Mouse (Mus musculus) intestine, postnatal 0 days (tissue): ENCODE measurements at regions not wholly inside any gene's neighbourhood (a gene's known extent, or its start where the extent isn't known, plus 50 kb on each side); places are given as distances from the start of the nearest gene placed in this dataset.
A peak's percentile ranks its signal among the peaks of the same experiment; 100 is the strongest.

Source experiments
- ATAC-seq: fragments of 200-750 bp; cut with Nextera tagmentation; 2 replicates; pipeline ENCODE4 v1.8.0; 2017; ENCODE audit warnings: mild to moderate bottlenecking, moderate TSS enrichment, moderate library complexity
- H3K27ac ChIP-seq: fragments of 300-500 bp; sonication (generic); 2 replicates; pipeline ENCODE4 v1.5.1; 2014; ENCODE audit warnings: mild to moderate bottlenecking, low read depth, low read length, moderate library complexity
- H3K27me3 ChIP-seq: fragments of 300-500 bp; sonication (generic); replicated peaks from 2 replicates; pipeline ENCODE4 v1.6.1; 2014; ENCODE audit warnings: low read length, mixed read lengths; ENCODE audit not compliant: control insufficient read depth, insufficient read depth
- H3K36me3 ChIP-seq: fragments of 300-500 bp; sonication (generic); 2 replicates; pipeline ENCODE4 v1.6.1; 2014; ENCODE audit warnings: mild to moderate bottlenecking, moderate library complexity; ENCODE audit not compliant: control insufficient read depth, insufficient read depth
- H3K4me1 ChIP-seq: fragments of 300-500 bp; sonication (generic); replicated peaks from 2 replicates; pipeline ENCODE4 v1.6.1; 2014; ENCODE audit warnings: antibody characterized with exemption, low read length, mixed read lengths; ENCODE audit not compliant: control insufficient read depth, insufficient read depth
- H3K4me2 ChIP-seq: fragments of 300-500 bp; sonication (generic); replicated peaks from 2 replicates; pipeline ENCODE4 v1.6.1; 2014; ENCODE audit warnings: low read depth, mild to moderate bottlenecking, moderate library complexity
- H3K4me3 ChIP-seq: fragments of 300-500 bp; sonication (generic); 2 replicates; pipeline ENCODE4 v1.5.1; 2014; ENCODE audit warnings: low read depth, low read length
- H3K9ac ChIP-seq: fragments of 300-500 bp; sonication (generic); 2 replicates; pipeline ENCODE4 v1.6.1; 2014; ENCODE audit warnings: mild to moderate bottlenecking, low read depth, low read length
- H3K9me3 ChIP-seq: fragments of 300-500 bp; sonication (generic); 2 replicates; pipeline ENCODE4 v1.6.1; 2016; ENCODE audit warnings: mixed run types; ENCODE audit not compliant: control insufficient read depth
- CTCF ChIP-seq: sonication (generic); IDR thresholded peaks from 2 replicates; pipeline ENCODE4 v1.5.1; 2016; ENCODE audit warnings: low read depth, mild to moderate bottlenecking, control low read depth, antibody characterized with exemption, moderate library complexity
- WGBS: fragments of 180-500 bp; shearing (Covaris S2); extraction: QIAGEN DNeasy Blood & Tissue Kit; methylation state at CpG from one replicate; pipeline ENCODE4 v1.1.7; 2014; 5-methylcytosine and 5-hydroxymethylcytosine counted together

- no peaks in the 10 kb centered on the region for H3K9me3 ChIP-seq
- no peak overlapping the region for H3K4me2 ChIP-seq
- H3K9ac ChIP-seq = no peak overlapping the region
- no peaks in the 10 kb centered on the region for H3K4me1 ChIP-seq
- WGBS = 54% methylated on average over 8 of the region's 8 CpGs
- H3K27ac ChIP-seq = no peak overlapping the region
- no peak overlapping the region for H3K4me3 ChIP-seq
- no peaks in the 10 kb centered on the region for H3K27me3 ChIP-seq
- no peaks in the 10 kb centered on the region for H3K36me3 ChIP-seq
- ATAC-seq = no peak
- TF ChIP-seq CTCF = no peak
Observed at GRCm38 (mm10) chr13:107124130-107124668, 102.3 kb upstream of the Kif2a start.

- no peaks in the 10 kb centered on the region for H3K36me3 ChIP-seq
- H3K27ac ChIP-seq = no peak overlapping the region
- H3K9ac ChIP-seq = no peak overlapping the region
- 55% methylated on average over 22 of the region's 22 CpGs for WGBS
- no peak for ATAC-seq
- peak overlapping the region; percentile 27; the same call in 1 of the 2 replicates for H3K4me2 ChIP-seq
- H3K4me3 ChIP-seq = no peak overlapping the region
- no peaks in the 10 kb centered on the region for H3K9me3 ChIP-seq
- H3K4me1 ChIP-seq = no peaks in the 10 kb centered on the region
- TF ChIP-seq CTCF = peak; percentile 93
- no peaks in the 10 kb centered on the region for H3K27me3 ChIP-seq
Observed at GRCm38 (mm10) chr13:107113949-107114690, 92.2 kb upstream of the Kif2a start.

- H3K27ac ChIP-seq = no peak overlapping the region
Observed at GRCm38 (mm10) chr13:107108045-107108444, 86.1 kb upstream of the Kif2a start.

GRCm38 (mm10) chr13:107107572-107107971 lies 85.6 kb upstream of the Kif2a start:
- Histone ChIP-seq H3K4me1 (no peaks in the 10 kb centered on the region), H3K27ac (no peak overlapping the region), H3K4me3 (no peak overlapping the region), H3K36me3 (no peaks in the 10 kb centered on the region), H3K9ac (no peak overlapping the region), H3K9me3 (no peaks in the 10 kb centered on the region), H3K4me2 (no peak overlapping the region), H3K27me3 (no peaks in the 10 kb centered on the region)
- no peak for ATAC-seq
- 57% methylated on average over 9 of the region's 9 CpGs for WGBS
- no peak for TF ChIP-seq CTCF

More at GRCm38 (mm10) chr13:107108045-107108444, 86.1 kb upstream of the Kif2a start:
- H3K9ac ChIP-seq = no peak overlapping the region
- H3K27me3 ChIP-seq = no peaks in the 10 kb centered on the region
- H3K36me3 ChIP-seq = no peaks in the 10 kb centered on the region
- H3K9me3 ChIP-seq = no peaks in the 10 kb centered on the region
- ATAC-seq = no peak
- H3K4me1 ChIP-seq = no peaks in the 10 kb centered on the region
- no peak overlapping the region for H3K4me2 ChIP-seq
- H3K4me3 ChIP-seq = no peak overlapping the region
- WGBS = 94% methylated on average over 5 of the region's 5 CpGs
- TF ChIP-seq CTCF = no peak

- WGBS = 72% methylated on average over 1 of the region's 1 CpGs
- ATAC-seq = no peak
- no peak overlapping the region for H3K4me2 ChIP-seq
Observed at GRCm38 (mm10) chr13:107105510-107105909, 83.6 kb upstream of the Kif2a start.

GRCm38 (mm10) chr13:107101598-107101997 lies 79.7 kb upstream of the Kif2a start:
- H3K9me3 ChIP-seq = no peaks in the 10 kb centered on the region
- peak; percentile 72 for ATAC-seq
- no peak overlapping the region for H3K9ac ChIP-seq
- TF ChIP-seq CTCF = peak; percentile 95
- peak overlapping the region; percentile 52 for H3K4me2 ChIP-seq
- no peak overlapping the region for H3K27ac ChIP-seq
- no peaks in the 10 kb centered on the region for H3K36me3 ChIP-seq
- H3K4me3 ChIP-seq = 0 out of 2 replicates have a peak overlapping the region, but pooled peaks have one; percentile 7
- 21% methylated on average over 13 of the region's 13 CpGs for WGBS
- no peaks in the 10 kb centered on the region for H3K4me1 ChIP-seq
- no peaks in the 10 kb centered on the region for H3K27me3 ChIP-seq

More at GRCm38 (mm10) chr13:107105510-107105909, 83.6 kb upstream of the Kif2a start:
- H3K9ac ChIP-seq = no peak overlapping the region
- H3K4me3 ChIP-seq = no peak overlapping the region
- no peaks in the 10 kb centered on the region for H3K27me3 ChIP-seq
- no peak overlapping the region for H3K27ac ChIP-seq
- no peaks in the 10 kb centered on the region for H3K36me3 ChIP-seq
- H3K4me1 ChIP-seq = no peaks in the 10 kb centered on the region
- peak; percentile 71 for TF ChIP-seq CTCF
- no peaks in the 10 kb centered on the region for H3K9me3 ChIP-seq
